Mouse (Mus musculus) embryonic facial prominence, embryonic 12.5 days (tissue): ENCODE results near the gene Slc12a8. TPM values are rescaled to one million over a fixed set of nuclear protein-coding genes. Genes with fewer than 3 reads are reported as not detected.

Source experiments
- polyA plus RNA-seq: library from polyadenylated mRNA; unstranded; fragments of >200 nt; fragmentation: Nextera tagmentation; extraction: Ambion mirVana; gene quantifications from 2 replicates; pipeline ENCODE4 v1.2.1, GENCODE M21; 2016

The Slc12a8 gene
- polyA plus RNA-seq, 1 experiment from 2014 or later = 0.65 TPM

Other genes starting within 250 kb of the Slc12a8 start
- 64.2 and 68.3 TPM in 2 replicates for gene Zfp148, start 136.5 kb upstream of the Slc12a8 start, polyA plus RNA-seq
- 16.7 and 17.9 TPM in 2 replicates for gene Heg1, start 167.0 kb downstream of the Slc12a8 start, polyA plus RNA-seq